Mouse (Mus musculus): ENCODE data around the gene Dchs2. TPM values are rescaled to one million over a fixed set of nuclear protein-coding genes. Genes with fewer than 3 reads are reported as not detected.
A peak's percentile ranks its signal among the peaks of the same experiment; 100 is the strongest.

The Dchs2 gene
- polyA plus RNA-seq, 1 experiment from 2014 or later = 1.8 TPM

- DNase-seq (peak; percentile 47), ATAC-seq (ENCODE audit: low FRiP score, low TSS enrichment) (peak; percentile 55)
- no peak overlapping the region for H3K4me3 ChIP-seq (replicated peaks; ENCODE audit: low read depth, low read length)
- H3K4me1 ChIP-seq (ENCODE audit: control insufficient read depth, insufficient read depth, low read length) = 0 out of 2 replicates have a peak, but pooled peaks cover 4% of the 10 kb centered on the region
- H3K27ac ChIP-seq (replicated peaks; ENCODE audit: low read depth, low read length) = peak overlapping the region; percentile 61
- no peak overlapping the region for H3K4me2 ChIP-seq (ENCODE audit: low read length)
- H3K9me3 ChIP-seq (ENCODE audit: control insufficient read depth, low read length) = no peaks in the 10 kb centered on the region
- no peaks in the 10 kb centered on the region for H3K36me3 ChIP-seq (ENCODE audit: control insufficient read depth, insufficient read depth, low read length)
- WGBS = 38% methylated on average over 6 of the region's 6 CpGs
- H3K27me3 ChIP-seq (ENCODE audit: control insufficient read depth, insufficient read depth, low read length) = no peaks in the 10 kb centered on the region
- H3K9ac ChIP-seq (replicated peaks; ENCODE audit: low read length) = no peak overlapping the region
These were observed 33.9 kb downstream of the Dchs2 start for GRCm38 (mm10) chr3:83161542-83162231.

GRCm38 (mm10) chr3:83163676-83164075 is 35.9 kb downstream of the Dchs2 start:
- Histone ChIP-seq H3K27me3 (ENCODE audit: control insufficient read depth, insufficient read depth, low read length) (no peaks in the 10 kb centered on the region), H3K36me3 (ENCODE audit: control insufficient read depth, insufficient read depth, low read length) (no peaks in the 10 kb centered on the region), H3K4me2 (ENCODE audit: low read length) (no peak overlapping the region), H3K9ac (replicated peaks; ENCODE audit: low read length) (no peak overlapping the region), H3K27ac (replicated peaks; ENCODE audit: low read depth, low read length) (no peak overlapping the region), H3K4me3 (replicated peaks; ENCODE audit: low read depth, low read length) (no peak overlapping the region), H3K4me1 (ENCODE audit: control insufficient read depth, insufficient read depth, low read length) (0 out of 2 replicates have a peak, but pooled peaks cover 4% of the 10 kb centered on the region), H3K9me3 (ENCODE audit: control insufficient read depth, low read length) (no peaks in the 10 kb centered on the region)
- DNase-seq = no peak
- 92% methylated on average over 3 of the region's 3 CpGs for WGBS
- no peak for ATAC-seq (ENCODE audit: low FRiP score, low TSS enrichment)

GRCm38 (mm10) chr3:83185527-83185926 is 57.8 kb downstream of the Dchs2 start:
- no peak for ATAC-seq (ENCODE audit: low FRiP score, low TSS enrichment)
- H3K4me1 ChIP-seq (ENCODE audit: control insufficient read depth, insufficient read depth, low read length) = no peaks in the 10 kb centered on the region
- H3K27ac ChIP-seq (replicated peaks; ENCODE audit: low read depth, low read length) = no peak overlapping the region
- no peak overlapping the region for H3K9ac ChIP-seq (replicated peaks; ENCODE audit: low read length)
- H3K36me3 ChIP-seq (ENCODE audit: control insufficient read depth, insufficient read depth, low read length) = no peaks in the 10 kb centered on the region
- H3K9me3 ChIP-seq (ENCODE audit: control insufficient read depth, low read length) = no peaks in the 10 kb centered on the region
- WGBS = 93% methylated on average over 5 of the region's 5 CpGs
- no peak overlapping the region for H3K4me2 ChIP-seq (ENCODE audit: low read length)
- no peak overlapping the region for H3K4me3 ChIP-seq (replicated peaks; ENCODE audit: low read depth, low read length)
- no peak for DNase-seq
- H3K27me3 ChIP-seq (ENCODE audit: control insufficient read depth, insufficient read depth, low read length) = no peaks in the 10 kb centered on the region

- no peak overlapping the region for H3K9ac ChIP-seq (replicated peaks; ENCODE audit: low read length)
- H3K4me3 ChIP-seq (replicated peaks; ENCODE audit: low read depth, low read length) = no peak overlapping the region
- no peak overlapping the region for H3K27ac ChIP-seq (replicated peaks; ENCODE audit: low read depth, low read length)
- no peaks in the 10 kb centered on the region for H3K27me3 ChIP-seq (ENCODE audit: control insufficient read depth, insufficient read depth, low read length)
- ATAC-seq (ENCODE audit: low FRiP score, low TSS enrichment) (no peak), DNase-seq (no peak)
- no peaks in the 10 kb centered on the region for H3K9me3 ChIP-seq (ENCODE audit: control insufficient read depth, low read length)
- no peaks in the 10 kb centered on the region for H3K36me3 ChIP-seq (ENCODE audit: control insufficient read depth, insufficient read depth, low read length)
- WGBS = 96% methylated on average over 2 of the region's 2 CpGs
- no peak overlapping the region for H3K4me2 ChIP-seq (ENCODE audit: low read length)
- no peaks in the 10 kb centered on the region for H3K4me1 ChIP-seq (ENCODE audit: control insufficient read depth, insufficient read depth, low read length)
These were observed 63.5 kb downstream of the Dchs2 start for GRCm38 (mm10) chr3:83191271-83191670.

- WGBS = 67% methylated on average over 1 of the region's 1 CpGs
- DNase-seq = no peak
- no peak overlapping the region for H3K27ac ChIP-seq (replicated peaks; ENCODE audit: low read depth, low read length)
These were observed 64.7 kb downstream of the Dchs2 start for GRCm38 (mm10) chr3:83192401-83192800.

GRCm38 (mm10) chr3:83194911-83195310 is 67.2 kb downstream of the Dchs2 start:
- WGBS = 78% methylated on average over 5 of the region's 5 CpGs

More at GRCm38 (mm10) chr3:83192401-83192800, 64.7 kb downstream of the Dchs2 start:
- no peaks in the 10 kb centered on the region for H3K9me3 ChIP-seq (ENCODE audit: control insufficient read depth, low read length)
- no peaks in the 10 kb centered on the region for H3K27me3 ChIP-seq (ENCODE audit: control insufficient read depth, insufficient read depth, low read length)
- no peak for ATAC-seq (ENCODE audit: low FRiP score, low TSS enrichment)
- no peak overlapping the region for H3K4me2 ChIP-seq (ENCODE audit: low read length)
- H3K4me1 ChIP-seq (ENCODE audit: control insufficient read depth, insufficient read depth, low read length) = no peaks in the 10 kb centered on the region
- no peaks in the 10 kb centered on the region for H3K36me3 ChIP-seq (ENCODE audit: control insufficient read depth, insufficient read depth, low read length)
- H3K9ac ChIP-seq (replicated peaks; ENCODE audit: low read length) = no peak overlapping the region
- H3K4me3 ChIP-seq (replicated peaks; ENCODE audit: low read depth, low read length) = no peak overlapping the region

GRCm38 (mm10) chr3:83201286-83201980 is 73.7 kb downstream of the Dchs2 start:
- no peak overlapping the region for H3K9ac ChIP-seq (replicated peaks; ENCODE audit: low read length)
- 80% methylated on average over 4 of the region's 4 CpGs for WGBS
- no peak overlapping the region for H3K4me2 ChIP-seq (ENCODE audit: low read length)
- DNase-seq (no peak), ATAC-seq (ENCODE audit: low FRiP score, low TSS enrichment) (no peak)
- no peak overlapping the region for H3K27ac ChIP-seq (replicated peaks; ENCODE audit: low read depth, low read length)
- H3K4me1 ChIP-seq (ENCODE audit: control insufficient read depth, insufficient read depth, low read length) = no peaks in the 10 kb centered on the region
- no peak overlapping the region for H3K4me3 ChIP-seq (replicated peaks; ENCODE audit: low read depth, low read length)
- no peaks in the 10 kb centered on the region for H3K36me3 ChIP-seq (ENCODE audit: control insufficient read depth, insufficient read depth, low read length)
- no peaks in the 10 kb centered on the region for H3K9me3 ChIP-seq (ENCODE audit: control insufficient read depth, low read length)
- no peaks in the 10 kb centered on the region for H3K27me3 ChIP-seq (ENCODE audit: control insufficient read depth, insufficient read depth, low read length)

More at GRCm38 (mm10) chr3:83194911-83195310, 67.2 kb downstream of the Dchs2 start:
- no peak overlapping the region for H3K27ac ChIP-seq (replicated peaks; ENCODE audit: low read depth, low read length)
- no peaks in the 10 kb centered on the region for H3K9me3 ChIP-seq (ENCODE audit: control insufficient read depth, low read length)
- H3K4me1 ChIP-seq (ENCODE audit: control insufficient read depth, insufficient read depth, low read length) = no peaks in the 10 kb centered on the region
- H3K4me2 ChIP-seq (ENCODE audit: low read length) = no peak overlapping the region
- no peaks in the 10 kb centered on the region for H3K36me3 ChIP-seq (ENCODE audit: control insufficient read depth, insufficient read depth, low read length)
- no peak overlapping the region for H3K9ac ChIP-seq (replicated peaks; ENCODE audit: low read length)
- DNase-seq (no peak), ATAC-seq (ENCODE audit: low FRiP score, low TSS enrichment) (no peak)
- H3K27me3 ChIP-seq (ENCODE audit: control insufficient read depth, insufficient read depth, low read length) = no peaks in the 10 kb centered on the region
- no peak overlapping the region for H3K4me3 ChIP-seq (replicated peaks; ENCODE audit: low read depth, low read length)

- no peaks in the 10 kb centered on the region for H3K36me3 ChIP-seq (ENCODE audit: control insufficient read depth, insufficient read depth, low read length)
- H3K27me3 ChIP-seq (ENCODE audit: control insufficient read depth, insufficient read depth, low read length) = no peaks in the 10 kb centered on the region
- H3K9me3 ChIP-seq (ENCODE audit: control insufficient read depth, low read length) = no peaks in the 10 kb centered on the region
- DNase-seq (peak; percentile 49), ATAC-seq (ENCODE audit: low FRiP score, low TSS enrichment) (no peak)
- H3K9ac ChIP-seq (replicated peaks; ENCODE audit: low read length) = no peak overlapping the region
- no peak overlapping the region for H3K4me2 ChIP-seq (ENCODE audit: low read length)
- 55% methylated on average over 8 of the region's 8 CpGs for WGBS
- no peak overlapping the region for H3K4me3 ChIP-seq (replicated peaks; ENCODE audit: low read depth, low read length)
- no peaks in the 10 kb centered on the region for H3K4me1 ChIP-seq (ENCODE audit: control insufficient read depth, insufficient read depth, low read length)
- peak overlapping the region; percentile 41; the same call in 1 of the 2 replicates for H3K27ac ChIP-seq (replicated peaks; ENCODE audit: low read depth, low read length)
These were observed 77.4 kb downstream of the Dchs2 start for GRCm38 (mm10) chr3:83205073-83205668.
